Mouse (Mus musculus) heart, postnatal 25 days (tissue): ENCODE data around the gene Nup50. TPM values are rescaled to one million over a fixed set of nuclear protein-coding genes. Genes with fewer than 3 reads are reported as not detected.

Source experiments
- DNase-seq: peaks from one replicate; pipeline ENCODE4 v3.0.0; 2022; ENCODE audit warnings: low spot score
- intact Hi-C: fragments of 180-260 bp; cut with DNase I; formaldehyde crosslinking; loops from one replicate; pipeline ENCODE4 v1.15.1; 2025
- microRNA-seq: library from miRNA; unstranded; fragments of <30 nt; microRNA quantifications from one replicate; pipeline ENCODE4 v1.2.0, GENCODE M21; 2022
- total RNA-seq, 2 experiments: library from RNA; stranded (reverse); gene quantifications; 2 replicates each; pipeline ENCODE4 v1.2.3; 2021

Gene Nup50
- total RNA-seq, 2 experiments from 2014 or later, result 14.6 to 17.5 TPM

DNA sequence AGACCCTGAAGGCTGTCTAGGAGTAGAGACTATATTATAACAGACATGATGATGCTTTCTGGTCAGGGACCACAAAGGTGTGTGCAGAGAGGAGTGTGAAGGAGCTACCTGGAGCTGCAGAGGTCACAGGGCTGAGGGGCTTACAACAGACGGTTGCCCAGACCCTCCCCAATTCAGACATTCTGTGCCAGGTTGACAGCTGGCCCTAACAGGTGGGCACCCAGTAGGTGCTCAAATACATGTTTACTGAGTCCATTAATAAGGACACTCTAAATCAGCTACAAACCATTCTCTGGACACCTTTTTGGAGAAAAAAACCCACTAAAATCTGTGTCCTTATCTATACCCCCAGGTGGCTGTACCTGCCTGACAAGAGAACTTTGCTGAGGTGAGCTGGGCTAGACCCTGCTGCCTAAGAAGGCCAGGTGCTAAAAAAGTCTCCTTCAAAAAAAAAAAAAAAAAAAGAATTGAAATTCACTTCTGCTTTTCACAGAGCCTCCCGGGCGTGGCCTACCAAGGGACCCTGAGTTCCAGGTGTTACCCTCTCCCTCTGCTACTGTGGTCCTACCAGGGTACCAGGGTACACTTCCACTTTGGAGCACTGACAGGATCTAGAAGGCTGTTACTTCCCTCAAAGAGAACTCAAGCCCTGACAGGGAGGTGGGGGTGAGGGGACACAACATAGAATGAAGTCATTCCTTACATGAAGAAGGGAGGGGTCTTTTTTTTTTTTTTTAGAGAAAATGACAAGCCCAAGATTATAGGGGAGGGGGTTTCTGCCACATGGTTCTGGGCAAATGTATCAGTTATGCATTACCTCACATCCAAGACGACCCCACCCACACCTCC lies 63.2 kb downstream of the Nup50 start:
- intact Hi-C loops, result loop anchor here (5.0 kb wide), 2 partner anchors 49 to 51 kb away; no protein-coding TSS in a partner anchor
- DNase-seq, result no peak

DNA sequence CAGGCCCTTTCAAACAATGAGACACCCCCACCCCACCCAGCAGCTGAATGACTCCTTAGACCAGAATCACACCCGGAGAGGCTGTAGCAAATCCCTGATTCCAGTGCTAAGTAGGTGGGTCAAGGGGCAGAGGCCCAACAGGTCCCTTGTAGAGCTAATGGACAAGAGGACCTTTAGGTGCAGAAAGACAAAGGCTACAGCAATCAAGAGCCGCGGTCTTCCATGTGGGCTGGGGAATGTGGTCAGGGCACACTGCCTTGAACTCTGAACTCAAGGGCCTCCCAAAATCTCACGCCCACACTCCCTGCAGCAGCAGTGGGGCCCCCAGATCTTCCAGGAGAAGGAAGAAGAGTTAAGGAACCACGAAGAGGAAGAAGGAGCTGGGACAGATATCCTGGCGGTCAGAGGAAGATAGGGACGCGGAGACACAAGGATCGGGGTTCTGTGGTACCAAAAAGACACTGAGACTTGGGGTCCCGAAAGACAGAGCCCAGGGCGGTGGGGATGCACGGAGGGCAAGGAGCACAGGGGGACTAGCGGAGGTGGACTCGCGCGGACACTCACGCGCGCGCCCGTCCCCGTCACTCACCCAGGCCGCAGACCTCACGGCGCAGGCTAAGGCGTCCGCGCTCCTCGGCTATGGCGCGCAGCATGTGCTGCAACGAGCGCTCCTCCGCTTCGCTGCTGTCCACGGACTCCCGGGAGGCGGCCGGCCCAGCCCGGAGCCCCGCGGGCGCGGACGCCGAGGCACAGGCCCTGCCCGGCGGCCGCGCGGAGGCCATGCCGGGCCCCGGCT lies 64.0 kb downstream of the Nup50 start:
- intact Hi-C loops, result loop anchor here (5.0 kb wide), 2 partner anchors 50 kb away; no protein-coding TSS in a partner anchor
- no peak for DNase-seq

GRCm38 (mm10) chr15:84987874-84988825 lies 64.9 kb downstream of the Nup50 start, which contains the start of gene 5031439G07Rik:
5031439G07Rik (minus strand) TSS chr15:84988551.
- DNase-seq, result peak; percentile 84
- intact Hi-C loops, result loop anchor here (2.0 to 5.0 kb wide), 3 partner anchors 49 to 133 kb away; no protein-coding TSS in a partner anchor

DNA sequence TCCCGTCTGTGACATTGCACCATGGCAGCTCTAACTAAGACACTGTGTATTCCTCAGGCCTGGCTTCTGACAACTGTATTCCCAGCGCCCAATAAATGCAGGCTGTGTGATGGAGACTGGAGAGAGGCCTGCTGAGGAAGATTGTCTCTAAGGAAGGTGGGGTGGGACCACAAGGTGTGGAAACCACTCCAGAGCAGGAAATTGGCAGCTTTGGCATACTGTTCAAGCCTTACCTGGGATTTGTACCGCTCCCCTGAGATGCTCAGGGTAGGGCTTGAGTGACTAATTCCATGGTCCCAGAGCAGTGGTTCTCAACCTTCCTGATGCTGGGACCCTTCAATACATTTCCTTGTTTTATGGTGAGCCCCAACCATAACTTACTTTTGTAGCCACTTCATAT lies 65.9 kb downstream of the Nup50 start:
- intact Hi-C loops, result loop anchor here (2.0 to 5.0 kb wide), 3 partner anchors 48 to 134 kb away; no protein-coding TSS in a partner anchor
- DNase-seq, result no peak

DNA sequence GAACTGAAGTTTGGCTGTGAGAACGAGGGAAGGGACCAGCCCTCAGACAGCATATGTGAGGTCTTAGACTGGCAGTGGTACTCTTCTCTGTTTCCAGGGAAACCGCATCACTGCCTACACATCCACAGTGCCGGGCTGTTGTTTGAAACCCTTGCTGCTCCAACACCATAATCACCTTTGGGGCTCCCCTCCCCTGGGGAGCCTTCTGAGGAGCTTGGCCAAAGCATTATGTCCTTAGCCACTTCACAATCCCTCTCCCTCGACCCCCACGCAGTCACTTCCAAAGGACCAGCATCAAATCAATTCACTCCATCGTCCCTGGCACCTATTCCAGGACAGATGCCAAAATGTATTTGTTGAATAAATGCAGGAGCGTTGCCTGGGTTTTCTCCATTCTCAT lies 66.6 kb downstream of the Nup50 start:
- DNase-seq, result no peak

More for the DNA sequence above, 66.6 kb downstream of the Nup50 start:
- intact Hi-C loops, result loop anchor here (2.0 to 10.0 kb wide), 4 partner anchors 48 to 265 kb away; no protein-coding TSS in a partner anchor

Small RNA genes lying within 50 kb of the gene (microRNA-seq; reads per million reads assigned to microRNA genes)
- gene Mir1249, result 94.2 reads per million, percentile 57 among the genes with 10 or more reads in this experiment

Other genes starting within 250 kb of the Nup50 start
- gene Arhgap8, start 203.4 kb upstream of the Nup50 start, total RNA-seq, result 1 to 10 TPM in 1 of 2 experiments, under 1 TPM in 1; 0.55 to 1.1 TPM
- gene Phf21b, start 67.4 kb upstream of the Nup50 start, total RNA-seq, result 1 to 10 TPM; 1.7 to 2.4 TPM
- gene Gm29666, start 3.4 kb upstream of the Nup50 start, total RNA-seq, result under 1 TPM; 0.22 to 0.23 TPM
- 10 to 100 TPM; 20.5 to 21.3 TPM for gene 5031439G07Rik, start 65.1 kb downstream of the Nup50 start, total RNA-seq
- not detected for gene Upk3a, start 93.7 kb downstream of the Nup50 start, total RNA-seq
- 1 to 10 TPM; 5.8 to 6.4 TPM for gene Fam118a, start 105.5 kb downstream of the Nup50 start, total RNA-seq
- not detected for gene Smc1b, start 208.6 kb downstream of the Nup50 start, total RNA-seq
- not detected for gene Ribc2, start 208.7 kb downstream of the Nup50 start, total RNA-seq